In the genomic region with DNA sequence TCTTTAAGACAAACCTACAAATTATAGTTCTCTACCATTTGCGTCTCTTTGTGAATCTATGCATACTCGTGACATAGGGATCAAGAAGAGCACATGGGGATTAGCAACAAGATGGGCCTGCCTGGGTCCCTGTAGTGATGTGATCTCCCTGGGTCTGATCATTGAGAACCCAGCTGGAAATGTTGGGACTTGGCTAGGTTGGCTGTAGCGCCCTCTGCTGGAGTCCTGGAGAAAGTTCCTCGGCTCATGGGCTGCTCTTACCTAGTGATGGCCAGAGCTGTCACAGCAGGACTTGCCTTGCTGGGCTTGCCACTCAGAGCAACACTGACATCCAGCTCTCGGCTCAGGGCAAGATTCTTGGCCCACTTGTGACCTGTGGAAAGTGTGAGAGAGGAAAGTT, we compare ENCODE assay signal across 8 mouse cellular contexts. TPM values are rescaled to one million over a fixed set of nuclear protein-coding genes. Genes with fewer than 3 reads are reported as not detected.
DNase-seq lines count a peak whose midpoint lies in the region; ATAC-seq and TF ChIP-seq lines count a peak whose summit lies in the region.
"Had no signal": no experiment of that assay in that cellular context is flagged by ENCODE, and none has a peak within 500 bp of the region (broad histone marks: within the 10 kb centered on the region; RNA-seq: fewer than 3 reads in every experiment).

No protein-coding gene starts in this region.

- no peak overlapping the region for H3K4me3 ChIP-seq in MEL (ENCODE audit: control insufficient read depth in 1 of 2, insufficient read depth in 1 of 2, low read depth in 2 of 2, low read length in 2 of 2)
- H3K4me3 ChIP-seq in heart, postnatal 0 days (ENCODE audit: low read depth, low read length) = no peak overlapping the region
- no peak overlapping the region for H3K4me3 ChIP-seq in small intestine, adult 2 months (ENCODE audit: low read depth, low read length)
- H3K4me3 ChIP-seq: liver, embryonic 13.5 days had no signal

- H3K27ac ChIP-seq in MEL (ENCODE audit: control insufficient read depth, low read depth, low read length) = no peak overlapping the region
- no peak overlapping the region for H3K27ac ChIP-seq in heart, postnatal 0 days (ENCODE audit: low read depth)
- no peak overlapping the region for H3K27ac ChIP-seq in small intestine, adult 2 months (ENCODE audit: insufficient read depth, low read depth, low read length)
- H3K27ac ChIP-seq: liver, embryonic 13.5 days had no signal

- H3K4me2 ChIP-seq in heart, postnatal 0 days (ENCODE audit: low read depth, low read length) = no peak overlapping the region
- H3K4me2 ChIP-seq: liver, embryonic 13.5 days had no signal

- TF ChIP-seq CTCF in MEL (IDR thresholded peaks at IDR 0.05 in 2 of 3, conservative IDR thresholded peaks at IDR 0.05 in 1 of 3; ENCODE audit: control insufficient read depth in 1 of 3, insufficient read depth in 1 of 3, low read depth in 2 of 3, low read length in 3 of 3, poor library complexity in 1 of 3, severe bottlenecking in 1 of 3) = peak; percentile 70 to 85 (median 77)
- peak; percentile 91 for TF ChIP-seq CTCF in heart, postnatal 0 days (IDR thresholded peaks at IDR 0.05; ENCODE audit: low read depth)
- peak; percentile 72; the same call in 1 of the 2 replicates for TF ChIP-seq CTCF in small intestine, adult 2 months (IDR thresholded peaks at IDR 0.05; ENCODE audit: extremely low read depth, insufficient read length, insufficient replicate concordance, low read depth, low read length)

- peak; percentile 63 for DNase-seq in MEL (ENCODE audit: low read depth, low spot score)
- peak; percentile 79 for DNase-seq in adrenal gland, postnatal 14 days
- DNase-seq in embryo, embryonic 11.5 days (ENCODE audit: low read depth, low spot score) = peak; percentile 37
- DNase-seq in heart, postnatal 0 days (ENCODE audit: low spot score) = peak; percentile 63
- peak; percentile 80 to 87 for DNase-seq in layer of hippocampus, postnatal 10 days (ENCODE audit: low spot score in 2 of 2)
- DNase-seq: liver, embryonic 13.5 days had no signal

- no peak for TF ChIP-seq EP300 in MEL (IDR thresholded peaks at IDR 0.05; ENCODE audit: low read depth in 1 of 2, low read length in 2 of 2)
- no peak for TF ChIP-seq EP300 in heart, postnatal 0 days (IDR thresholded peaks at IDR 0.05; ENCODE audit: low read depth)

- TF ChIP-seq RAD21 in MEL (IDR thresholded peaks at IDR 0.05; ENCODE audit: low read depth, low read length) = peak; percentile 44

- H3K9ac ChIP-seq in MEL (ENCODE audit: control insufficient read depth, low read depth, low read length, poor library complexity, severe bottlenecking) = no peak overlapping the region
- H3K9ac ChIP-seq in heart, postnatal 0 days (replicated peaks; ENCODE audit: low read depth, low read length) = no peak overlapping the region
- H3K9ac ChIP-seq: liver, embryonic 13.5 days had no signal

- TF ChIP-seq POLR2A in MEL (IDR thresholded peaks at IDR 0.05; ENCODE audit: control insufficient read depth in 1 of 2, insufficient read depth in 1 of 2, low read depth in 1 of 2, low read length in 2 of 2, poor library complexity in 1 of 2) = no peak
- no peak for TF ChIP-seq POLR2A in small intestine, adult 2 months (IDR thresholded peaks at IDR 0.05; ENCODE audit: low read depth, low read length)

- no peaks in the 10 kb centered on the region for H3K4me1 ChIP-seq in MEL (ENCODE audit: control insufficient read depth in 1 of 2, insufficient read depth in 2 of 2, low read length in 2 of 2)
- peaks cover 43% of the 10 kb centered on the region for H3K4me1 ChIP-seq in heart, postnatal 0 days (ENCODE audit: control insufficient read depth, insufficient read depth)
- no peaks in the 10 kb centered on the region; the same call in 1 of the 2 replicates for H3K4me1 ChIP-seq in small intestine, adult 2 months (ENCODE audit: control insufficient read depth, insufficient read depth, insufficient read length, low read length)
- H3K4me1 ChIP-seq: liver, embryonic 13.5 days had no signal

- no peaks in the 10 kb centered on the region for H3K36me3 ChIP-seq in MEL (ENCODE audit: control insufficient read depth in 1 of 2, insufficient read depth in 2 of 2, low read length in 2 of 2)
- no peaks in the 10 kb centered on the region for H3K36me3 ChIP-seq in heart, postnatal 0 days (replicated peaks; ENCODE audit: control insufficient read depth, insufficient read depth, low read length)
- H3K36me3 ChIP-seq in small intestine, adult 2 months (ENCODE audit: control insufficient read depth, insufficient read depth, low read length) = no peaks in the 10 kb centered on the region
- H3K36me3 ChIP-seq: liver, embryonic 13.5 days had no signal

- no peaks in the 10 kb centered on the region for H3K27me3 ChIP-seq in MEL (ENCODE audit: control insufficient read depth in 1 of 2, insufficient read depth in 2 of 2, low read length in 2 of 2)
- H3K27me3 ChIP-seq in heart, postnatal 0 days (ENCODE audit: control insufficient read depth, insufficient read depth, low read length) = no peaks in the 10 kb centered on the region
- H3K27me3 ChIP-seq in small intestine, adult 2 months (ENCODE audit: control insufficient read depth, insufficient read depth, low read length) = no peaks in the 10 kb centered on the region
- H3K27me3 ChIP-seq: liver, embryonic 13.5 days had no signal

- H3K79me2 ChIP-seq in MEL (ENCODE audit: control insufficient read depth, insufficient read depth, low read length, poor library complexity) = no peaks in the 10 kb centered on the region

- 38% methylated on average over 5 of the region's 5 CpGs for WGBS in heart, postnatal 0 days
- WGBS in small intestine, adult 2 months = 42% methylated on average over 5 of the region's 5 CpGs

- no peak for ATAC-seq in heart, postnatal 0 days (ENCODE audit: insufficient read depth, low read depth)
- ATAC-seq in megakaryocyte, adult 5-6 weeks (ENCODE audit: poor library complexity, severe bottlenecking) = peak; percentile 57; the same call in 1 of the 2 replicates

- no peaks in the 10 kb centered on the region for H3K9me3 ChIP-seq in MEL (replicated peaks; ENCODE audit: insufficient read depth, low read length)
- no peaks in the 10 kb centered on the region for H3K9me3 ChIP-seq in heart, postnatal 0 days (replicated peaks; ENCODE audit: control insufficient read depth, low read length)
- H3K9me3 ChIP-seq: liver, embryonic 13.5 days had no signal

TF ChIP-seq in MEL, 35 proteins besides CTCF, POLR2A, EP300 and RAD21:
- TF ChIP-seq E2F4 (IDR thresholded peaks at IDR 0.05; ENCODE audit: borderline replicate concordance, low read depth, low read length) = no peak
- TF ChIP-seq ETS1 (IDR thresholded peaks at IDR 0.05; ENCODE audit: low read depth, low read length) = no peak
- TF ChIP-seq ZMIZ1 (IDR thresholded peaks at IDR 0.05; ENCODE audit: low read depth, low read length) = no peak
- TF ChIP-seq MYC (IDR thresholded peaks at IDR 0.05; ENCODE audit: low read depth, low read length) = no peak
- TF ChIP-seq MXI1 (IDR thresholded peaks at IDR 0.05; ENCODE audit: low read depth, low read length) = no peak
- 0 out of 2 replicates have a peak, but pooled peaks have one; percentile 20 for TF ChIP-seq ZC3H11A (IDR thresholded peaks at IDR 0.05; ENCODE audit: low read depth, low read length)
- peak; percentile 54 for TF ChIP-seq SMC3 (IDR thresholded peaks at IDR 0.05; ENCODE audit: low read depth, low read length)

RNA-seq across cellular contexts. Expression of gene Lrrc18, which starts 30.7 kb away (rescaled TPM):
- not detected in 2 replicates for total RNA-seq in MEL (2012; rRNA removed)
- under 1 TPM in 1 of 2 experiments, not detected in 1; 0.03 TPM for polyA plus RNA-seq in MEL (2012; ENCODE audit: insufficient read depth in 1 of 2, insufficient read length in 2 of 2, low read depth in 1 of 2, low replicate concordance in 2 of 2, missing spikeins in 1 of 2)
- 0.48 and 0.60 TPM in 2 replicates for total RNA-seq in adrenal gland, postnatal 14 days (2021)
- 0.38 TPM in 1 of 2 replicates, not detected in the other for total RNA-seq in heart, postnatal 0 days (2014; rRNA removed; ENCODE audit: low replicate concordance)
- 0.14 and 0.18 TPM in 2 replicates for polyA plus RNA-seq in heart, postnatal 0 days (2015; fragmentation: Nextera tagmentation; extraction: Ambion mirVana)
- under 1 TPM; 0.41 to 0.58 TPM for total RNA-seq in layer of hippocampus, postnatal 10 days (2021)
- total RNA-seq in megakaryocyte, adult 5-6 weeks (2015) = not detected in 2 replicates
- not detected in 2 replicates for total RNA-seq in megakaryocyte, adult 5-6 weeks (2017)
- 0.22 TPM in 2 replicates for polyA plus RNA-seq in small intestine, adult 2 months (2012; rRNA removed)
